Mouse (Mus musculus): ENCODE results near the gene Pear1. TPM values are rescaled to one million over a fixed set of nuclear protein-coding genes. Genes with fewer than 3 reads are reported as not detected.

The Pear1 gene
- polyA plus RNA-seq, 1 experiment, result 10.2 TPM

DNA sequence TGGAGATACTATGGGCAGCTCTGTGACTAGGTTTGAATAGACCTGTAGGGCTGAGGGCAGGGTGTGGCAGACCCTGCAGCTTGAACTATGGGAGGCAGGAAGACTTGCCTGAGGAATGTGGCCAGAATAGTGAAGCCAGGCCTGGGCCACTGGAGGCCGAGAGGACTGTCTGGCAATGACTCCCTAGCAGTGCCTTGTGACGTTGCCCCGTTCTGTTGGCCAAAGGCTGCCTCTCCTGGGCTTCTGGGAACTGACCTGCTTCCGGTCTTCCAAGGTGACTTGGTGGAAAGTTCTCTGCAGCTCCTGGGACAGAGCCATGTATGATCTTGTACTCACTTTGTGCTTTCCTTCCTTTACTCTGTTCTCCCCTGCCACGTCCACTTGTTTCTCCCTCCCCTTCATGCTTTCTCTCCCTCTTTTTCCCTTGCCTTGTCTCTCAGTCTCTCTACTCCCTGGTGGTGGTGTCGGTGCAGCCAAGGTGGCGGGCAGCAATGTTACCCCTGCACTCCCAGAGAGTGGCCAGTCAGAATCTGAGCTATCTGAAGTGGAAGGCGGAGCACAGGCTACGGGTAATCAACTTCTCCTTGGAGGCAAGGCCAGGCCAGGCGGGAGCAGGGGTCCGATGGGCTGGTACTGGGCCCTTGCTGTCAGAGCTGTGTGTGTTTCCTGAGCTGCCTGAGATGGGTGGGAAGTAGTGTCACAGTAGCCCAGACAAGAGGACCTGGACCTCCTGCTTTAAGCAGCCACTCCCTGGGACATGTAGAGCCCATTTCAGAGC lies 89.9 kb downstream of the Pear1 start:
- DNase-seq (ENCODE audit: extremely low spot score in 1 of 2, low spot score in 1 of 2), result no peak

DNA sequence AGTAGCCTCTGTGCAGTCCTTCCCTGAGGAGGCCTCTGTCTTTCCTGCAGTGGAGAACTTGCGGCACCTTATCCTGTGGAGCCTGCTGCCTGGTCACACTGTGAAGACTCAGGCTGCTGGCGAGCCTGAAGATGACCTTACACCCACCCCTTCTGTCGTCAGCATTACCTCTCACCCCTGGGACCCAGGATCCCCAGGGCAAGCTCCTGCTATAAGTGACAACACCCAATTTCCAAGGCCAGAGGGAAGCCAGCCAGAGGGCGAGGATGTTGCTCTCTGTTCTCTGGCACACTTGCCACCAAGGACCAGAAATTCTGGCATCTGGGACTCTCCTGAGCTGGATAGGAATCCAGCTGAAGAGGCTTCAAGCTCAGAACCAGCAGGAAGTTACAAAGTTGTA lies 91.0 kb downstream of the Pear1 start:
- no peak for DNase-seq (ENCODE audit: extremely low spot score in 1 of 2, low spot score in 1 of 2)

DNA sequence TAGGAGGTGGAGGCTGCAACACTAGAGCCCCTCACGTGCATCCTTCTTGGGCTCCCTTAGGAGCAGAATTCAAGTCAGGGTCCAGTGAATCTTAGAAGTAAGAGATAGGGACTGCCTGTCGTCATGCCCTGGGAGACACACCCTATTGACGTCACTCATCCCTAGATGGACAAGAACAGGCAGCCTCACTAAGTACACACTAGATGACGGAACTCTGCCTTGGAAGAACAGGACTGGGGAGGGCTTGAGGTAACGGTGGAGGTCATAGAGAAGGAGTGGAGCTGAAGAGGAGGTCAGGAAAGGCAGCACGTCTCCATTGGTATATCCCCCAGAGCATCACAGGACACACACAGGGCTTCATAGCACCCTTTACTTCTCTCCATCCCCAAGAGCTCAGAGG lies 95.4 kb downstream of the Pear1 start:
- DNase-seq (ENCODE audit: extremely low spot score in 1 of 2, low spot score in 1 of 2), result no peak

DNA sequence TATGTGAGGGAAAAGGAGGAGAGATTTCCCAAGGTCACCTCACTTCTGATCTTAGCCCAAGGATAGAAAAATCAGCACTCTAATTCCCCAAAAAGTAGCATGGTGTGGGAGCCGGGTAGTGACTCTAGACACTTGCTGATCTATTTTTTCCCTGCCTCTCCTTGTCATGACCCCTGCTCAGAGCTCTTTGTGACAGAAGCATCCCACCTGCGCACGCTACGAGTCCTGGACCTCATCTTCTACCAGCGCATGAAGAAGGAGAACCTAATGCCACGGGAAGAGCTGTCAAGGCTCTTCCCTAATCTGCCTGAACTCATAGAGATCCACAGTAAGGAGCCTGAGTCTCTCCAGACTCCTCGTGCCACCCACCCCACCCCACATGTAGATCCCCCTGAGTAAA lies 97.9 kb downstream of the Pear1 start:
- DNase-seq (ENCODE audit: extremely low spot score in 1 of 2, low spot score in 1 of 2), result no peak

DNA sequence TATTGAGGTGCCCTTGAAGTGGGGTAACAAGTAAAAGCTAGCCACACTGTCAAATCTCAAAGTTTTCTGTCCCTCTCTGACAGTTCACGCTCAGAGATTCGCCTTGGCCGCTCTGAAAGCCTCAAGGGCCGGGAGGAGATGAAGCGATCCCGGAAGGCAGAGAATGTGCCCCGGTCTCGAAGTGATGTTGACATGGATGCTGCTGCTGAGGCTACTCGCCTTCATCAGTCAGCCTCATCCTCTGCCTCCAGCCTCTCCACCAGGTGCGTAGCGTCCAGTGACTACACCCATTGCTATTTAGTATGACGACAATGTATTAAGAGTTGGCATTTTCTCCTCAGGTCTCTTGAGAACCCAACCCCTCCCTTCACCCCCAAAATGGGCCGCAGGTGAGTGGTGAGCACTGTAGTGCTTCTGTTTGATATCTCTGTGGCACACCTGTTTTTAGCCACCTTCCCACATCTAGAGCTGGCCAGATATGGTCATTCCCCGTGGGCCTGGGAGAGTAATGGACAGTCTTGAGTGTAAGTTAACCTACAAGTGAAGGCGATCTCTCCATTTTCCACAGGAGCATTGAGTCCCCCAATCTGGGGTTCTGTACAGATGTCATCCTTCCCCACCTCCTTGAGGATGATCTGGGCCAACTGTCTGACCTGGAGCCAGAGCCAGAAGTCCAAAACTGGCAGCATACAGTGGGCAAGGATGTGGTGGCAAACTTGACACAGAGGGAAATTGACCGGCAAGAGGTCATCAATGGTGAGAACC lies 98.5 kb downstream of the Pear1 start:
- DNase-seq (ENCODE audit: extremely low spot score in 1 of 2, low spot score in 1 of 2), result no peak

DNA sequence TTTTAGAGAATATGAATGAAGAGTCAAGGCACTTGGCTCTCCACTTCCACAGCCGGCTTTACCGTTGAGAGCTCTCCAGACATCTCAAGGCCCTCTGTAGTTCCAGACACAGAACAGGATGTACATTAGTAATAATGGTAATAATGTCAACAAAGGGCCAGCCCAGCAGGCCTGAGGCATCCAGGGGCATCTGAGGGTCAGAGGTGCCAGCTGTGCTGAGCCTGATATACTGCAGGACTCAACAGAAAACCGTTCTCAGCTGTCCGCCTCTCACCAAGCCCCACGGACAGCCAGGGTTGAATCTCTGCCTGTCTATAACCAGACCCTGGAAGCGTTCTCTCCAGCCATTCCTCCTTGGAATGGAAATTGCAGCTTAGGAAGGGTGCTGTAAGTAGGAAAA lies 99.5 kb downstream of the Pear1 start:
- no peak for DNase-seq (ENCODE audit: extremely low spot score in 1 of 2, low spot score in 1 of 2)

DNA sequence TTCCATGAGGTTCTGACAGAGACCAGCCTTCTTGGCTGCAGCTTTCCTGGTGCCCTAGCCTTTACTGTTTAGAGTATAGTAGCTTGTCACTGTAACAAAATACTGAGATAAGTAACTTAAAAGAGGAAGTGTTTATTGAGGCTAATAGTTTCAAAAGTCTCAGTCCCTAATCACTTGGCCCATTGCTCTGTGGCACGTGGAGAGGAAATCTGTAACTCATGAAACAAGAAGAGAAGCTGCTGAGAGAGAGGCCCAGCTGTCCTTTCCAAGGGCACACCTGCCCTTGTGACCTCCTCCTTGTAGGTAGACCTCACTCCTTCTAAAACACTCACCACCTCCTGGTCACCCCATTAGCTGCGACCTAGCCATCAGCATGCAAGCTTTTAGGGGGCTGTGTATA lies 105.6 kb downstream of the Pear1 start:
- no peak for DNase-seq (ENCODE audit: extremely low spot score in 1 of 2, low spot score in 1 of 2)

Other genes with a start within 250 kb of the Pear1 start
- gene Arhgef11, start 206.7 kb downstream of the Pear1 start, polyA plus RNA-seq (2012; rRNA removed), result 36.4 and 39.4 TPM in 2 replicates
- gene Lrrc71, start 75.7 kb downstream of the Pear1 start, polyA plus RNA-seq (2012; rRNA removed), result 0.19 and 0.40 TPM in 2 replicates
- gene Ntrk1, start 29.1 kb downstream of the Pear1 start, polyA plus RNA-seq (2012; rRNA removed), result 0.08 and 0.19 TPM in 2 replicates
- 0.38 and 0.46 TPM in 2 replicates for gene Insrr, start 27.4 kb downstream of the Pear1 start, polyA plus RNA-seq (2012; rRNA removed)
- gene Sh2d2a, start 22.4 kb upstream of the Pear1 start, polyA plus RNA-seq (2012; rRNA removed), result 0.02 and 0.06 TPM in 2 replicates
- 38.8 and 40.2 TPM in 2 replicates for gene Prcc, start 61.3 kb upstream of the Pear1 start, polyA plus RNA-seq (2012; rRNA removed)
- 171 and 183 TPM in 2 replicates for gene Hdgf, start 82.0 kb upstream of the Pear1 start, polyA plus RNA-seq (2012; rRNA removed)
- 80.0 and 80.7 TPM in 2 replicates for gene Mrpl24, start 95.2 kb upstream of the Pear1 start, polyA plus RNA-seq (2012; rRNA removed)
- 12.9 and 13.9 TPM in 2 replicates for gene Isg20l2, start 106.0 kb upstream of the Pear1 start, polyA plus RNA-seq (2012; rRNA removed)
- gene Rrnad1, start 106.4 kb upstream of the Pear1 start, polyA plus RNA-seq (2012; rRNA removed), result 42.4 and 46.4 TPM in 2 replicates
- 9.2 and 11.0 TPM in 2 replicates for gene Crabp2, start 124.4 kb upstream of the Pear1 start, polyA plus RNA-seq (2012; rRNA removed)
- gene Nes, start 146.8 kb upstream of the Pear1 start, polyA plus RNA-seq (2012; rRNA removed), result 4.3 and 4.8 TPM in 2 replicates
- 359 and 380 TPM in 2 replicates for gene Bcan, start 175.9 kb upstream of the Pear1 start, polyA plus RNA-seq (2012; rRNA removed)
- gene Hapln2, start 203.3 kb upstream of the Pear1 start, polyA plus RNA-seq (2012; rRNA removed), result 28.5 and 39.4 TPM in 2 replicates
- 13.7 and 14.4 TPM in 2 replicates for gene Gpatch4, start 218.8 kb upstream of the Pear1 start, polyA plus RNA-seq (2012; rRNA removed)
- 79.5 and 90.3 TPM in 2 replicates for gene Naxe, start 234.2 kb upstream of the Pear1 start, polyA plus RNA-seq (2012; rRNA removed)

Data from frontal cortex, adult 2 months (tissue).